Mouse (Mus musculus): ENCODE results near the gene Gm28372.

GRCm38 (mm10) chr2:130390993-130391625 lies 13.9 kb upstream of the Gm28372 start:
- TF ChIP-seq CTCF (IDR thresholded peaks at IDR 0.05; ENCODE audit: low read depth) = no peak
- no peak for TF ChIP-seq EP300 (IDR thresholded peaks at IDR 0.05; ENCODE audit: low read depth)

All from heart, postnatal 0 days (tissue).